Mouse (Mus musculus): Measurements from ENCODE around the gene Kcnt1. TPM values are rescaled to one million over a fixed set of nuclear protein-coding genes. Genes with fewer than 3 reads are reported as not detected.

Gene Kcnt1
- polyA plus RNA-seq, 1 experiment from 2014 or later = 0.28 TPM

- no peak overlapping the region for H3K9ac ChIP-seq (replicated peaks; ENCODE audit: low read length)
Measured at GRCm38 (mm10) chr2:25842758-25843157, 20.8 kb upstream of the Kcnt1 start.

GRCm38 (mm10) chr2:25844097-25844496 is 19.4 kb upstream of the Kcnt1 start:
- DNase-seq (ENCODE audit: low spot score) = no peak
- ATAC-seq (replicated peaks; ENCODE audit: insufficient number of reproducible peaks, low FRiP score, low TSS enrichment, low read depth) = no peak
- no peak overlapping the region for H3K27ac ChIP-seq (replicated peaks; ENCODE audit: low read depth, low read length)
- no peaks in the 10 kb centered on the region for H3K9me3 ChIP-seq (replicated peaks; ENCODE audit: control insufficient read depth, low read length)
- no peak overlapping the region for H3K4me2 ChIP-seq (ENCODE audit: low read depth, low read length)
- H3K9ac ChIP-seq (replicated peaks; ENCODE audit: low read length) = no peak overlapping the region
- H3K4me3 ChIP-seq (ENCODE audit: low read depth, low read length) = no peak overlapping the region
- H3K27me3 ChIP-seq (ENCODE audit: control insufficient read depth, insufficient read depth, low read length) = no peaks in the 10 kb centered on the region
- H3K36me3 ChIP-seq (replicated peaks; ENCODE audit: control insufficient read depth, insufficient read depth, low read depth, low read length) = no peaks in the 10 kb centered on the region
- 82% methylated on average over 3 of the region's 3 CpGs for WGBS
- H3K4me1 ChIP-seq (ENCODE audit: control insufficient read depth, insufficient read depth, low read length) = no peaks in the 10 kb centered on the region

More at GRCm38 (mm10) chr2:25842758-25843157, 20.8 kb upstream of the Kcnt1 start:
- DNase-seq (ENCODE audit: low spot score) (no peak), ATAC-seq (replicated peaks; ENCODE audit: insufficient number of reproducible peaks, low FRiP score, low TSS enrichment, low read depth) (no peak)
- H3K4me1 ChIP-seq (ENCODE audit: control insufficient read depth, insufficient read depth, low read length) = no peaks in the 10 kb centered on the region
- H3K27ac ChIP-seq (replicated peaks; ENCODE audit: low read depth, low read length) = no peak overlapping the region
- no peaks in the 10 kb centered on the region for H3K36me3 ChIP-seq (replicated peaks; ENCODE audit: control insufficient read depth, insufficient read depth, low read depth, low read length)
- no peaks in the 10 kb centered on the region for H3K27me3 ChIP-seq (ENCODE audit: control insufficient read depth, insufficient read depth, low read length)
- no peak overlapping the region for H3K4me3 ChIP-seq (ENCODE audit: low read depth, low read length)
- no peaks in the 10 kb centered on the region for H3K9me3 ChIP-seq (replicated peaks; ENCODE audit: control insufficient read depth, low read length)
- 94% methylated on average over 1 of the region's 1 CpGs for WGBS
- no peak overlapping the region for H3K4me2 ChIP-seq (ENCODE audit: low read depth, low read length)

- WGBS = 81% methylated on average over 8 of the region's 8 CpGs
- DNase-seq (ENCODE audit: low spot score) (no peak), ATAC-seq (replicated peaks; ENCODE audit: insufficient number of reproducible peaks, low FRiP score, low TSS enrichment, low read depth) (no peak)
- Histone ChIP-seq H3K9ac (replicated peaks; ENCODE audit: low read length) (no peak overlapping the region), H3K27ac (replicated peaks; ENCODE audit: low read depth, low read length) (no peak overlapping the region), H3K36me3 (replicated peaks; ENCODE audit: control insufficient read depth, insufficient read depth, low read depth, low read length) (no peaks in the 10 kb centered on the region), H3K27me3 (ENCODE audit: control insufficient read depth, insufficient read depth, low read length) (no peaks in the 10 kb centered on the region), H3K4me3 (ENCODE audit: low read depth, low read length) (no peak overlapping the region), H3K9me3 (replicated peaks; ENCODE audit: control insufficient read depth, low read length) (no peaks in the 10 kb centered on the region), H3K4me2 (ENCODE audit: low read depth, low read length) (no peak overlapping the region), H3K4me1 (ENCODE audit: control insufficient read depth, insufficient read depth, low read length) (no peaks in the 10 kb centered on the region)
Measured at GRCm38 (mm10) chr2:25846516-25846915, 17.0 kb upstream of the Kcnt1 start.

- Histone ChIP-seq H3K36me3 (replicated peaks; ENCODE audit: control insufficient read depth, insufficient read depth, low read depth, low read length) (no peaks in the 10 kb centered on the region), H3K4me1 (ENCODE audit: control insufficient read depth, insufficient read depth, low read length) (no peaks in the 10 kb centered on the region), H3K27me3 (ENCODE audit: control insufficient read depth, insufficient read depth, low read length) (no peaks in the 10 kb centered on the region), H3K9ac (replicated peaks; ENCODE audit: low read length) (no peak within 1 kb of the TSS), H3K9me3 (replicated peaks; ENCODE audit: control insufficient read depth, low read length) (no peaks in the 10 kb centered on the region), H3K27ac (replicated peaks; ENCODE audit: low read depth, low read length) (no peak within 1 kb of the TSS), H3K4me3 (ENCODE audit: low read depth, low read length) (no peak within 1 kb of the TSS), H3K4me2 (ENCODE audit: low read depth, low read length) (no peak within 1 kb of the TSS)
- DNase-seq (ENCODE audit: low spot score) (no peak), ATAC-seq (replicated peaks; ENCODE audit: insufficient number of reproducible peaks, low FRiP score, low TSS enrichment, low read depth) (no peak)
- WGBS = 85% methylated on average over 16 of the region's 16 CpGs
Measured at GRCm38 (mm10) chr2:25847226-25847625, 16.3 kb upstream of the Kcnt1 start, which contains the start of gene Sohlh1. Gene Sohlh1 (minus strand): TSS chr2:25847248.

GRCm38 (mm10) chr2:25850330-25850729 is 13.2 kb upstream of the Kcnt1 start:
- DNase-seq (ENCODE audit: low spot score) = peak; percentile 44
- H3K36me3 ChIP-seq (replicated peaks; ENCODE audit: control insufficient read depth, insufficient read depth, low read depth, low read length) = no peaks in the 10 kb centered on the region
- 19% methylated on average over 4 of the region's 4 CpGs for WGBS
- no peak for ATAC-seq (replicated peaks; ENCODE audit: insufficient number of reproducible peaks, low FRiP score, low TSS enrichment, low read depth)
- no peak overlapping the region for H3K4me3 ChIP-seq (ENCODE audit: low read depth, low read length)
- no peak overlapping the region for H3K27ac ChIP-seq (replicated peaks; ENCODE audit: low read depth, low read length)
- no peak overlapping the region for H3K9ac ChIP-seq (replicated peaks; ENCODE audit: low read length)
- no peaks in the 10 kb centered on the region for H3K4me1 ChIP-seq (ENCODE audit: control insufficient read depth, insufficient read depth, low read length)
- no peaks in the 10 kb centered on the region for H3K27me3 ChIP-seq (ENCODE audit: control insufficient read depth, insufficient read depth, low read length)
- no peaks in the 10 kb centered on the region for H3K9me3 ChIP-seq (replicated peaks; ENCODE audit: control insufficient read depth, low read length)
- H3K4me2 ChIP-seq (ENCODE audit: low read depth, low read length) = no peak overlapping the region

GRCm38 (mm10) chr2:25852626-25853025 is 10.9 kb upstream of the Kcnt1 start:
- ATAC-seq (replicated peaks; ENCODE audit: insufficient number of reproducible peaks, low FRiP score, low TSS enrichment, low read depth) (no peak), DNase-seq (ENCODE audit: low spot score) (no peak)
- WGBS = 60% methylated on average over 3 of the region's 3 CpGs
- Histone ChIP-seq H3K9me3 (replicated peaks; ENCODE audit: control insufficient read depth, low read length) (no peaks in the 10 kb centered on the region), H3K36me3 (replicated peaks; ENCODE audit: control insufficient read depth, insufficient read depth, low read depth, low read length) (no peaks in the 10 kb centered on the region), H3K4me3 (ENCODE audit: low read depth, low read length) (no peak overlapping the region), H3K4me1 (ENCODE audit: control insufficient read depth, insufficient read depth, low read length) (no peaks in the 10 kb centered on the region), H3K27ac (replicated peaks; ENCODE audit: low read depth, low read length) (no peak overlapping the region), H3K27me3 (ENCODE audit: control insufficient read depth, insufficient read depth, low read length) (no peaks in the 10 kb centered on the region), H3K4me2 (ENCODE audit: low read depth, low read length) (no peak overlapping the region), H3K9ac (replicated peaks; ENCODE audit: low read length) (no peak overlapping the region)

GRCm38 (mm10) chr2:25853998-25854397 is 9.5 kb upstream of the Kcnt1 start:
- Histone ChIP-seq H3K27ac (replicated peaks; ENCODE audit: low read depth, low read length) (no peak overlapping the region), H3K36me3 (replicated peaks; ENCODE audit: control insufficient read depth, insufficient read depth, low read depth, low read length) (no peaks in the 10 kb centered on the region), H3K4me3 (ENCODE audit: low read depth, low read length) (no peak overlapping the region), H3K9me3 (replicated peaks; ENCODE audit: control insufficient read depth, low read length) (no peaks in the 10 kb centered on the region), H3K9ac (replicated peaks; ENCODE audit: low read length) (no peak overlapping the region), H3K4me1 (ENCODE audit: control insufficient read depth, insufficient read depth, low read length) (no peaks in the 10 kb centered on the region), H3K27me3 (ENCODE audit: control insufficient read depth, insufficient read depth, low read length) (no peaks in the 10 kb centered on the region), H3K4me2 (ENCODE audit: low read depth, low read length) (no peak overlapping the region)
- WGBS = 74% methylated on average over 5 of the region's 5 CpGs
- DNase-seq (ENCODE audit: low spot score) = no peak
- ATAC-seq (replicated peaks; ENCODE audit: insufficient number of reproducible peaks, low FRiP score, low TSS enrichment, low read depth) = no peak

- peaks cover 15% of the 10 kb centered on the region for H3K27me3 ChIP-seq (ENCODE audit: control insufficient read depth, insufficient read depth, low read length)
- H3K4me2 ChIP-seq (ENCODE audit: low read depth, low read length) = no peak overlapping the region
- no peak overlapping the region for H3K4me3 ChIP-seq (ENCODE audit: low read depth, low read length)
- no peaks in the 10 kb centered on the region for H3K36me3 ChIP-seq (replicated peaks; ENCODE audit: control insufficient read depth, insufficient read depth, low read depth, low read length)
- H3K27ac ChIP-seq (replicated peaks; ENCODE audit: low read depth, low read length) = no peak overlapping the region
- ATAC-seq (replicated peaks; ENCODE audit: insufficient number of reproducible peaks, low FRiP score, low TSS enrichment, low read depth) (no peak), DNase-seq (ENCODE audit: low spot score) (no peak)
- H3K9ac ChIP-seq (replicated peaks; ENCODE audit: low read length) = no peak overlapping the region
- no peaks in the 10 kb centered on the region for H3K4me1 ChIP-seq (ENCODE audit: control insufficient read depth, insufficient read depth, low read length)
- WGBS = 76% methylated on average over 3 of the region's 3 CpGs
- no peaks in the 10 kb centered on the region for H3K9me3 ChIP-seq (replicated peaks; ENCODE audit: control insufficient read depth, low read length)
Measured at GRCm38 (mm10) chr2:25859891-25860290, 3.6 kb upstream of the Kcnt1 start.

Data from embryonic facial prominence, embryonic 11.5 days (tissue).